Mouse (Mus musculus) cerebellum, postnatal 4 days (tissue): ENCODE results near the gene Usp39.

Experiments used
- DNase-seq, 2 experiments: peaks; one replicate each; pipeline ENCODE4 v3.0.0; 2022; ENCODE audit warnings: low spot score in 2 of 2, mixed read lengths in 1 of 2

Gene Usp39

DNA sequence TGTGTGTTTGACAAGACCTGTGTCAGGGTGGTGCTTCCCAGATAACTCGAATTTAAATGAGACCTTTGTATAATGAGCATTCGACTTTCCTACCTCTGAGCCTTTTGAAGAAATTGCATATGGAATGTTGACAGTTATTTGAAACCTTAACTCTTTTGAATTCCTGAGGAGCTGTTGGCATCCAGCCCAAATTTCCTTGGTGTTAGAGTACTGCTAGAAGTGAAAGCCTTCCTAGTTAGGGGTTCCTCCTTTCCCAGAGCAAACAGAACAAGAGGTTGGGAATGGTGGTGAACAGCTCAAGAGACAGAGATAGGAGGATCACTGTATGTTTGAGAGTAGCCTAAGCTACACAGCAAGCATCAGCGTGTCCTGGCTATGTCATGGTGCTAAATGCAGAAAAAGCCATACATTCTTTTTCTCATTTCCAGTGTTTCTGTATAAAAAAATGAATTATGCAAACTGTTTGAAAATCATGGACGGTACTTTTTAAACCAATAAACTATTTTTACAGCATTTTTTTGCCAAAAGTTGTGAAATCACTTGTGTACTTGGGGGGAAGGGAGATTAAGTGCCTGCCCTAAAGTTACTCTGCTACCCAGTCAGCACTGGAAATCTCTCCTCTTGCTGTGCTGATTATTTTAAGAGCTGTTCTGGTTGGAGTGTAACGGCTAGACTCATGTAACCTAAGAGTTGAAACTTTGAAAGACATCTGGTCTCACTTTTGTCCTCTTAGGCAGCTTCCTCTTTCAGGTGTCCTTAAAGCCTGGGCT lies 7.8 kb upstream of the Usp39 start:
- no peak for DNase-seq

DNA sequence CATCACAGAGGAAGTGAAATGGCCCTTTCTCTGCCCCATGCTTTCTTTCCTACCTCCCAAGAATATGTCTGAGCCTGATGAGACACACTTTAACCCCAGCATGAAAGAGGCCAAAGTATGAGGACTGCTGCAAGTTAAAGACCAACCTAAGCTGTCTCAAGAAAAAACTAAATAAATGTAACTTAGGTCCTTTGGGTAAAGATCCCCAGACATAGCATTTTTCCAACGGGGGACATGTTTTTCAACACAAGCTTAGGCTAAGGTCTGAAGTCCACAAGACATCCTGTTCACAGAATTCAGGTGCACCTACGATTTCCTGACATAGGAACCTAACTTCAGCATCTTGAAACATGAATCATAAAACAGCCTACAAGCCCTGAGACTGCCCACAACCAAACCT lies 5.2 kb upstream of the Usp39 start:
- DNase-seq = no peak

GRCm38 (mm10) chr6:72348411-72348810 lies 3.4 kb upstream of the Usp39 start:
- no peak for DNase-seq

DNA sequence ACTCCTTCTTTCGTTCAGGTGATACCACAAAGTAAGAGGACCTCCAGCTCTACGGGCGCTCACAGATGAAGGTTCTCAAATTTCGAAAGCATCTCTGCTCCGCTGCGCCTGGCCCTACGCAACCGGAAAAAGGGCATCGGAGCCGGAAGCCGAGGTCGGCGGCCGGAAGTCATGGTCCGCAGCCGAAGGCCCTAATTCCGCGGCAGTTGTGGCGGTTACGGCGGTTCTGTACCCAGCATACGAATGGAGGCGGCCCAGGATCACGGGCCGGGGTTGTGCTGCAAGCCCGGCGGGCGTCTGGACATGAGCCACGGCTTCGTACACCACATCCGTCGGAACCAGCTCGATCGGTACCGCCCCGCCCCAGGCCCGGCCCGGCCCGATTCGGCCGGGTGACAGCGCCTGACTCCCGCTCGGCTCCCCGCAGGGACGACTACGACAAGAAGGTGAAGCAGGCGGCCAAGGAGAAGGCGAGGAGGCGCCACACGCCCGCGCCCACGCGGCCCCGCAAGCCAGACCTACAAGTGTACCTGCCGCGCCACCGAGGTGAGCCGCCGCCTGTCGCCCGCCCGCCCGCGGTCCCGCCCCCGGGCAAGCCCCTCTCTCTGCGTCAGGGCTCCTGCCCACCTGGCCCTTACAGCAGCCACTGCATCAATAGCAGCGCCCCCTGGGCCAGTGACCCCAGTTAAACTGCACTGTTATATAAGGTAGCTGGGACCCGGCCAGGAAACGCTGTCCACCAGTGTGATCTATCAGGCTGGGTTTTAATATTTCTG lies 2.4 kb upstream of the Usp39 start, which contains the start of gene 0610030E20Rik:
Gene 0610030E20Rik, plus strand, starts transcription at position 152 of the 776 bp plus-strand sequence.
- DNase-seq = peak; percentile 55 to 69

DNA sequence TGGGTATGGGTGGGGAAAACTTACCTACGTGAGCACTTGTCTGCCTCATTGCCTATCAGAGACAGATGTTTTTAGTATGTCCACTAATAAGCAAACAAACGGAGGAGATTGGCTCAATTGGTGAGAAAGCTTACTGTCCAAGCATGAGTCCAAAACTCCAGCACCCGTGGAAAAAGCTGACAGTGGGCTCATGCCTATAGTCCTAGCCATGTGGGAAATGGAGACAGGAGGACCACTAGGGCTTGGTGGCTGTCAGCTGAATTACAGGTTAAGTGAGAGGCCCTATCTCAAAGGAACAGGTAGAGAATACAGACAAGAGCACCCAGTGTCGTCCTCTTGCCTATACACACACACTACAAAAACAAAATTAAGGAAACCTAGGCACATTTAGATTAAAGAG lies 1.3 kb upstream of the Usp39 start:
- DNase-seq = no peak

DNA sequence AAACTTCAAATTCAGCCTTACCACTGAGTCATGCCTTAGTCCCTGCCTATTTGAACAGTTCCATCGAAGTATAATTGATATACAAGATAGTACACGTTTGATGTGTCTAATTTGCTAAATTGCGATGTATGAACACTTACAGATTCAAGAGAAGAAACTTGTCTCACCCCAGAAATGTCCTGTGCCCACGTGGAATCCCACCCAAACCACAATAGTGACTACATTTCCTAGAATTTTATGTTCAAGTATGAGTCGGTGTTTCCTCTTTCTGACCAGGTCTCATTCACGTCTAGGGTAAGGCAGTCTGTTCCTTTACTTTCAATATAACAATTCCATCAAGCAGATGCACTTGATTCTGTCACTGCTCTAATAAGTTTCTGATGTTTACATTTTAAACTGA lies 649 bp upstream of the Usp39 start:
- no peak for DNase-seq

DNA sequence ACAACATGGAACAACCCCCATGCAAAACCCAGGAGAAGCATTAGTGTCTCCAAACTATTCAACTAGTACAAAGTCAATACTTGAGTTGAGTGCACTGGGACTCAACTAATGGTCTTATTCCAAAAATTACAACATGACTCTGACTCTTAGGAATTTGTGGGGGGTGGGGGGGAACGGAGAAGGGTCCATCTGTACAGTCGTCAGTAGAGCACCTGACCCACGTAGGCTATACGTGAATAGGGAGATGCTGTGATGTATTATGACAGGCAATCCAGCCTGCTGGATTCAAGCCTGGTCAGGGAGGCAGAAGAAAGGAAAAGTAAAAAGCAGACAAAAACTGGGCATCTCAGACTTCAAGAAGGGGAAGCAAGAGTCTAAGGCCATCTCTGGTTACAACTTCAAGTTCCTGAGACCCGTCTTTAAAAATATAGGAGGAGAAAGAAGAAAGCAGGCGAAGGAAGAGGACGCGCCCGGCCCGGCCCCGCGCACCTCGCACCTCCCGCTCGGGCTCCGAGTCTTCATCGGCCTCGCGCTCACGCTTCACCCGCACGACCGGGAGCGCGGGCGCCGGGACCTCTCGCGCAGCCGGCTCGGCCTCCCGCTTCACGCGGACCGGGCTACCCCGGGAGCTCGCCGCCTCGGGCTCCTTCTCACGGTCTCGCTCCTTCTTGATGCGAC lies 449 bp downstream of the Usp39 start:
- DNase-seq = no peak

DNA sequence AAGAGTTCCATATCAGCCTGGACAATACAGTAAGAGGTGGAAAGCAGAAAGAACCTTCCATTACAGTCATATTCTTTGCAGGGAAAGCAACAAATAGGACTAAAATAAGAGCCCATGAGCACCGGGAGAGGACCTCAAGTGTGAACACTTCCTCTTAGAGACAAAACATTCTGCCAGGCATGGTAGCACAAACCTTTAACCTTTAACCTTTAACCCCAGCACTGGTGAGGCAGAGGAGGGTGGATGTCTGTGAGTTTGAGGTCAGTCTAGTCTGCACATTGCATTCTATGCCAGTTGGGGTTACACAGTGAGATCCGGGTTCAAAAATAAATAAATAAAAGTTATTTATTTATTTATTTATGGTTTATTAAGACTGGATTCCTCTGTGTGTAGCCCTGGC lies 4.5 kb downstream of the Usp39 start:
- no peak for DNase-seq

DNA sequence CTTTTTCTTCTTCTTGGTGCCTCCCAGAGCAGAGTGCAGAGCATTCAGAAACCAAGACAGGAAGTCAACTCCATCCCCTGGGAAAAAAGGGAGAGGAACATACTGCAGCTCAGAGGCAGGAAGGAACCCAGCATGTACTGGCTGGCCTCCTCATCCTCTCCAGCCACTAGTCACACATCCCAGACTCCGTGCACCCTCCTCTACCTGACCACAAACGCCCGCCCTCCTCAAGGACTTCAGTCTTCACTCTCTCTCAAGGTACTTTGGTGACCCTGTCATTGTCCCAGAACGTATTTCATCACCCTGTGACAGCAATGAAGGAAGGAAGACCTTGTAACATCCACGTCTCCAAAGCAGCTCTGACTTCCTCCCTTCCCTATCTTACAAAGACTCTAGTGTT lies 11.9 kb downstream of the Usp39 start:
- DNase-seq = no peak

- DNase-seq = no peak
Measured at GRCm38 (mm10) chr6:72330133-72330532, 14.9 kb downstream of the Usp39 start.

GRCm38 (mm10) chr6:72329019-72329418 lies 16.0 kb downstream of the Usp39 start:
- no peak for DNase-seq

DNA sequence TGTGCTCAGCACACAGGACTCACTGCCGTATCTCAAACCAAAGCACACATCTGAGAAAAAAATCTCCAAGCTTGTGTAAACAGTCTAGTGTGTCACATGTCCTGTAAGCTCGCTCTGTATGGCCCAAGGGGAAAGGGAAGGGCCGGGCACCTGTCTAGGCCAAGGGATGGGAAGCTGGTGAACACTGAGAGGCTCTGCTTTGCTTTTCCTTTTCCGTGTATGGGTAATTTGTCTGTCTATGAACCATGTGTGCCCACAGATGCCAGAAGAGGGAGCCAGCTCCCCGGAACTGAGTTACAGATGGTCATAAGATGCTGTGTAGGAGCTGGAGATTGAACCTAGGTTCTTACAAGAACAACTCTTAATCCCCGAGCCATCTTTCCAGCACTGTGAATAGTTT lies 18.7 kb downstream of the Usp39 start:
- DNase-seq = no peak

DNA sequence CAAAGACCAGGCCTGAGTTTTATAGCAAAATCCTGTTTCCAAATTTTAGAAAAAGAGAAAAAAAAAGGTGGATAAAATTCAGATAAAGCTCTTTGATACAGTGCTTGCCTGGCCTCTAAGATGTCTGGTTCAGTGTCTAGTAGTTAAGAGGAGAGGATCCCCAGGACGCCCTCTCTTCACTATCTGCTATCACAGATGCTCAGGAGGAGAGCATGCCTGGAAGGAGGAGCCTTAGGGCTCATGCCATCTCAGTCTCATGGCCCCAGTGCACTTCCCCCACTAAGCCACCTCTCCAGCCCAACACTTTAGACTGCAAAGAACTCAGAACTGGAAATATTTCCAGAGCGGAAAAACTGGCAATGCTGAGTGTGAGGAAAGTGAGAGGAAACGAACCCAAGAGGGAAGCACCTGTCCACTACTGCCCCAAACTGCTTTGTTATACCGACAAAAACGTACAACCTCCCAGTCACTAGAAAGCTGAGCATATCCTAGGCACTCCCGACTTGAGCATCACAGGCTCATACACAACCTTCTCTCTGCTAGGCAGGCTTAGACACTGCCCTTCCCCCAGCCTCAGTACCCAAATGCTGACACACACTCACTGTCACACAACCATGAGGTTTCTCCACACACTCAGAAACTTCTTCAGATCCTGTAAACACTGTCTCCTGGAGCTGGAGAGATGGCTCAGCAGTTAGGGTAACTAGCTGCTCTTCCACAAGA lies 21.0 kb downstream of the Usp39 start:
- DNase-seq = no peak

- no peak for DNase-seq
Measured at GRCm38 (mm10) chr6:72322936-72323335, 22.0 kb downstream of the Usp39 start.

- no peak for DNase-seq
Measured at GRCm38 (mm10) chr6:72319019-72319418, 26.0 kb downstream of the Usp39 start.

GRCm38 (mm10) chr6:72318440-72318839 lies 26.5 kb downstream of the Usp39 start:
- DNase-seq = no peak

- no peak for DNase-seq
Measured at GRCm38 (mm10) chr6:72316044-72316443, 28.9 kb downstream of the Usp39 start.

GRCm38 (mm10) chr6:72315384-72315783 lies 29.6 kb downstream of the Usp39 start:
- no peak for DNase-seq

DNA sequence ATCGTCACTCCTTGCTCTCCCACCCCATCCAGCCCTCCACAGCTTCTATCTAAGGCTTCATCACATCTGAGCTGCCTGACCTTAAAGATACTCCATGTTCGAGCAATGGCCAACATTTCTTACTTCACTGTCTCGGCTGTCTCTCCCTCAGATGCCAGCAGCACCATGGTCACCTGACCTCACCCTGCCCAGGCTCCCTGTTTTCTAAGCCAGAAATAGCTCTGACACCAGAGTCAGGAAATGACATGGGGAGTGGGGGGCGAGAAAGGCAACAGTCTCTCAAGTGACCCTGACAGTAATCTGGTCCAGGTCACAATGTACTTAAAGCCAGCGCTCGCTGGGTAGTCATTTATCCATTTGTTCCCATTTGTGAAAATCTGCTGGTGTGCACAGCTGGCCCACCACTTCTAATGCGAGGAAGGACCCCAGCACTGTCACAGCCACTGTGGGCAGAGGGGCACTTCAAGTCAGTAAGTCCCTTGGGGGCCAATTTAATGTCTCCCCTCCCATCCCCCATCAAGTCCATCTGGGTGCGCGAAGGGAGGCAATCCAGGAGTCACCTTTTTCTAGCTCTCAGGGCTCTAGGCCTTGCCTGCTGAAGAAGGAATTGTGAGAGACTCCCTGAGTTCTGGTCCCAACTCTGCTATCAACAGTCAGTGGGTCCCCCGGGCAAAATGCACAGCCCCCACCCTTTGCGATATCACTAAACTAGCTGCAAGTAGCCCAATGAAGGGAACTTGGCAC lies 31.7 kb downstream of the Usp39 start:
- DNase-seq = no peak

GRCm38 (mm10) chr6:72312198-72312597 lies 32.8 kb downstream of the Usp39 start:
- no peak for DNase-seq

DNA sequence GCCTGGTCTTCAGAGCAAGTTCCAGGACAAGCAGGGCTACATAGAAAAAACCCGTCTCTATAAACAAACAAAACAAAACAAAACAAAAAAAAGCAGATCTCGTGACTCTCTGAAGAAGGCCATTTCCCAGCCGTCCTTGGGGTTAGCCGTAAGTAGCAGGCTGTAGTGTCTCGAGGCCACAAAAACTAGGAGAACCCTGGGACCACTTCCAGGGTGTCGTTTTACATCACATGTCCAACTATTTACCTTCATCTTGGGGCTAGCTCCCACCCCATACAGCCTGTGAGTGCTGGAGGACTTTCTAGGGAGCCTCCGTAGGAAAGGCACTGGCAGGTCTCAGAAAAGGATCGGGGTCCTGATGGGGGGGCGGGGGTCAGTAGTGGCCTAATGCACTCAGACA lies 41.5 kb downstream of the Usp39 start:
- DNase-seq = no peak
